Mouse (Mus musculus) lung, postnatal 0 days (tissue): ENCODE results near the gene Ankrd49.

Source experiments
- CTCF ChIP-seq: IDR thresholded peaks from 2 replicates; pipeline ENCODE4 v1.5.1; 2016; ENCODE audit warnings: antibody characterized with exemption, mild to moderate bottlenecking
- EP300 ChIP-seq: IDR thresholded peaks from 2 replicates; pipeline ENCODE4 v1.6.1; 2016; ENCODE audit warnings: antibody characterized with exemption, mild to moderate bottlenecking, control low read depth

- TF ChIP-seq CTCF (no peak), EP300 (no peak)
These were observed 25.5 kb upstream of the Ankrd49 start for GRCm38 (mm10) chr9:14810111-14810510.
